Mouse (Mus musculus) c-Kit-negative CD71-positive TER-119-positive erythroid progenitor cells, embryonic 14.5 days (primary cell): ENCODE results near the gene Vps11.
A peak's percentile ranks its signal among the peaks of the same experiment; 100 is the strongest.
"Not testable (repeated sequence)": the region's sequence is repeated elsewhere in the genome, so short reads cannot be mapped to it uniquely, and the experiment has no call there.

Source experiments
- DNase-seq: peaks from one replicate; pipeline ENCODE4 v3.0.0-alpha.2; 2013; ENCODE audit warnings: low read depth, low spot score

Vps11 gene

GRCm38 (mm10) chr9:44335331-44336092, 26.0 kb downstream of the Vps11 start:
- DNase-seq: no peak

- DNase-seq: peak; percentile 99
Observed at GRCm38 (mm10) chr9:44334396-44335330, 26.8 kb downstream of the Vps11 start, which contains the start of gene H2afx. H2afx (plus strand) TSS chr9:44334694.

- DNase-seq: no peak
Observed at GRCm38 (mm10) chr9:44332918-44333638, 28.4 kb downstream of the Vps11 start.

- no peak for DNase-seq
Observed at GRCm38 (mm10) chr9:44330736-44331135, 30.7 kb downstream of the Vps11 start.

- no peak for DNase-seq
Observed at GRCm38 (mm10) chr9:44327926-44328325, 33.5 kb downstream of the Vps11 start.

GRCm38 (mm10) chr9:44327064-44327711, 34.3 kb downstream of the Vps11 start:
- DNase-seq: no peak

GRCm38 (mm10) chr9:44326371-44327063, 35.0 kb downstream of the Vps11 start:
- DNase-seq: no peak

GRCm38 (mm10) chr9:44325768-44326370, 35.6 kb downstream of the Vps11 start, which contains the start of gene Dpagt1:
Dpagt1 (plus strand) TSS chr9:44326019.
- no peak for DNase-seq

- not testable (repeated sequence) for DNase-seq
Observed at GRCm38 (mm10) chr9:44325032-44325767, 36.3 kb downstream of the Vps11 start.

- no peak for DNase-seq
Observed at GRCm38 (mm10) chr9:44324147-44324546, 37.3 kb downstream of the Vps11 start.

GRCm38 (mm10) chr9:44323656-44324055, 37.8 kb downstream of the Vps11 start:
- not testable (repeated sequence) for DNase-seq

- no peak for DNase-seq
Observed at GRCm38 (mm10) chr9:44320799-44321133, 40.7 kb downstream of the Vps11 start.

GRCm38 (mm10) chr9:44319887-44320798, 41.3 kb downstream of the Vps11 start, which contains the start of gene C2cd2l:
C2cd2l (minus strand) TSS chr9:44320285.
- DNase-seq: peak; percentile 95

- DNase-seq: no peak
Observed at GRCm38 (mm10) chr9:44319105-44319886, 42.2 kb downstream of the Vps11 start.

GRCm38 (mm10) chr9:44318826-44319095, 42.7 kb downstream of the Vps11 start:
- DNase-seq: no peak

- no peak for DNase-seq
Observed at GRCm38 (mm10) chr9:44318076-44318825, 43.2 kb downstream of the Vps11 start.

GRCm38 (mm10) chr9:44317452-44317851, 44.0 kb downstream of the Vps11 start:
- DNase-seq: no peak
